Mouse (Mus musculus) C2C12 (cell line): ENCODE measurements around the gene Dlgap1.

Experiments
- CTCF ChIP-seq: IDR thresholded peaks from one replicate; pipeline ENCODE4 v1.5.1; 2011; ENCODE audit not compliant: control insufficient read depth, insufficient read depth, insufficient read length
- FOSL1 ChIP-seq: IDR thresholded peaks from one replicate; pipeline ENCODE4 v1.8.0; 2011; ENCODE audit warnings: mild to moderate bottlenecking, low read length; ENCODE audit not compliant: poor library complexity, insufficient read depth, severe bottlenecking
- MAX ChIP-seq: IDR thresholded peaks from one replicate; pipeline ENCODE4 v1.6.1; 2011; ENCODE audit warnings: mild to moderate bottlenecking, control low read depth
- USF1 ChIP-seq: IDR thresholded peaks from one replicate; pipeline ENCODE4 v1.6.1; 2011; ENCODE audit warnings: low read depth, mild to moderate bottlenecking, control low read depth, moderate library complexity

DNA sequence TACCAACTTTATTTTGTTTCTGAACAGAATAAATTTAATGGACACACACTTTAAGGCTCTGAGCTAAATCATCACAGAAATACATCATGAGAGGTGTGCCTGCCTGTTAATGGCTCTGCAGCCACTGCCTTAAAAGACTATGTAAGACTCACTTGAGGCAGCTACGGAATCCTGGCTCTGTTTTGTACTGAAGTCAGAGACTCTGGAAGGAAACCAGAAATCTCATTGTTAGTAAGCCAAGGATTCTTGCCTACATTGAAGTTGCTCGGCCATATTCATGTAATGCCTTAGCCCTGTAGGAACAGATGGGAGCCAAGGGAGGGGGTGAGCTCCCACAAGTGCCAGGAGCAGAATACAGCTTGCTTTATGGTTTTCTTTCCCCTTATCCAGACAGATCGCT, 394.7 kb downstream of the Dlgap1 start:
- no peak for TF ChIP-seq CTCF
- TF ChIP-seq USF1: no peak
- no peak for TF ChIP-seq MAX
- TF ChIP-seq FOSL1: no peak
